ENCODE assay signal across 24 mouse cellular contexts in genomic region chr1:170958225-170958624, GRCm38 (mm10). TPM values are rescaled to one million over a fixed set of nuclear protein-coding genes. Genes with fewer than 3 reads are reported as not detected.
"Had no signal": no experiment of that assay in that cellular context is flagged by ENCODE, and none has a peak within 500 bp of the region (broad histone marks: within the 10 kb centered on the region; RNA-seq: fewer than 3 reads in every experiment).

No protein-coding gene starts in this region.

- H3K4me2 ChIP-seq: midbrain, embryonic 12.5 days; neural tube, embryonic 13.5 days; neural tube, embryonic 15.5 days; stomach, embryonic 15.5 days had no signal

- H3K9me3 ChIP-seq: midbrain, embryonic 10.5 days; midbrain, embryonic 12.5 days; neural tube, embryonic 13.5 days; neural tube, embryonic 15.5 days; stomach, embryonic 15.5 days had no signal

- H3K27me3 ChIP-seq: midbrain, embryonic 12.5 days; neural tube, embryonic 13.5 days; neural tube, embryonic 15.5 days; stomach, embryonic 15.5 days had no signal

- H3K27ac ChIP-seq: macrophage; midbrain, embryonic 10.5 days; midbrain, embryonic 12.5 days; neural tube, embryonic 13.5 days; neural tube, embryonic 15.5 days; stomach, embryonic 15.5 days; stomach, postnatal 0 days had no signal

- H3K4me1 ChIP-seq: midbrain, embryonic 10.5 days; midbrain, embryonic 12.5 days; neural tube, embryonic 15.5 days had no signal

- H3K4me3 ChIP-seq: midbrain, embryonic 10.5 days; midbrain, embryonic 12.5 days; myocyte; neural tube, embryonic 13.5 days; neural tube, embryonic 15.5 days; stomach, embryonic 15.5 days had no signal

- ATAC-seq: liver, postnatal 0 days; midbrain, embryonic 16.5 days had no signal

- H3K36me3 ChIP-seq: midbrain, embryonic 10.5 days; midbrain, embryonic 12.5 days; neural tube, embryonic 13.5 days; neural tube, embryonic 15.5 days; stomach, embryonic 15.5 days had no signal

- DNase-seq: liver, postnatal 0 days; lung, adult 2 months; lung, postnatal 10 days; midbrain, embryonic 14.5 days; retina, postnatal 1 day; right cerebral cortex, adult 18-20 months; right cerebral cortex, postnatal 25 days; right cerebral cortex, postnatal 4 days; spleen, adult 18-20 months; thymus, adult 2 months; thymus, postnatal 25 days; thymus, postnatal 4 days had no signal

- H3K9ac ChIP-seq: liver, postnatal 0 days; midbrain, embryonic 12.5 days; neural tube, embryonic 13.5 days; neural tube, embryonic 15.5 days; stomach, embryonic 15.5 days had no signal

RNA-seq across cellular contexts. Expression of gene Fcgr2b, which starts 18.1 kb away (rescaled TPM):
- polyA plus RNA-seq: midbrain, embryonic 10.5 days; neural tube, embryonic 11.5 days had no signal

RNA-seq across cellular contexts. Expression of gene Fcrla, which starts 30.8 kb away (rescaled TPM):
- polyA plus RNA-seq: lung, embryonic 16.5 days; midbrain, embryonic 10.5 days; midbrain, embryonic 12.5 days; midbrain, embryonic 14.5 days; midbrain, embryonic 16.5 days; myocyte; neural tube, embryonic 11.5 days; neural tube, embryonic 13.5 days; neural tube, embryonic 15.5 days had no signal

RNA-seq across cellular contexts. Expression of gene Fcrlb, which starts 45.5 kb away (rescaled TPM):
- total RNA-seq: megakaryocyte, adult 5-6 weeks had no signal
- polyA plus RNA-seq: lung, embryonic 16.5 days; macrophage; midbrain, embryonic 10.5 days had no signal
